Mouse (Mus musculus): ENCODE measurements around the gene Il22ra1.

Il22ra1 gene

GRCm38 (mm10) chr4:135730951-135731350 lies 3.0 kb downstream of the Il22ra1 start:
- in situ Hi-C loops (cut with MboI; ENCODE audit: unreplicated experiment in 2 of 2): no loop called here

DNA sequence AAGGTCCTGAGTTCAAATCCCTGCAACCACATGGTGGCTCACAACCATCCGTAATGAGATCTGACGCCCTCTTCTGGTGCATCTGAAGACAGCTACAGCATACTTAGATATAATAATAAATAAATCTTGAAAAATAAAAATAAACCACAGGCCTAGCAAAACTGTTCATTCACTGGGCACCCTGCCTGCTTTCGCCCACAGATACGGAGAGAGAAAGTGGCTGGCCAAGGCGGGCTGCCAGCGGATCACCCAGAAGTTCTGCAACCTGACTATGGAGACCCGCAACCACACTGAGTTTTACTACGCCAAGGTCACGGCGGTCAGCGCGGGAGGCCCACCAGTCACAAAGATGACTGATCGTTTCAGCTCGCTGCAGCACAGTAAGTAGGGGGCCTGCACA lies 5.9 kb downstream of the Il22ra1 start:
- in situ Hi-C loops (cut with MboI; ENCODE audit: unreplicated experiment in 2 of 2): no loop called here

DNA sequence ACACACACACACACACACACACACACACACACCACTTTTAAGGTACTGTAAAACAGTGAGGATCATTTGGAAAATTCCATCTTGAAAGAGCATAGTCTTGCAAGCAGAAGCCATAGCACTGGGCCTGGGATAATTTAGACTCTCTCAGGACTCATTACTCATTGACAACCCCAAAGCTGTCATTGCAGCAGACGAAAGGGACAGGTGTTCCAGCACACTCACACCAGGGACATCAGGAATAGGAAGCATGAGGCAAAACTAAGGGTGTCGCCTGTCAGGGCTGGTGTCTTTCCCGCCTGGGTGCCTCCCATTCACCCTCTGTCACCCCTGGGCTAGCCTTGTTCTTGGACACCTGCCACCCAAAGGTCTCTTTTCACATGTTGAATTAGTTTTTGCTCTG lies 8.9 kb downstream of the Il22ra1 start:
- in situ Hi-C loops (cut with MboI; ENCODE audit: unreplicated experiment in 2 of 2): no loop called here

DNA sequence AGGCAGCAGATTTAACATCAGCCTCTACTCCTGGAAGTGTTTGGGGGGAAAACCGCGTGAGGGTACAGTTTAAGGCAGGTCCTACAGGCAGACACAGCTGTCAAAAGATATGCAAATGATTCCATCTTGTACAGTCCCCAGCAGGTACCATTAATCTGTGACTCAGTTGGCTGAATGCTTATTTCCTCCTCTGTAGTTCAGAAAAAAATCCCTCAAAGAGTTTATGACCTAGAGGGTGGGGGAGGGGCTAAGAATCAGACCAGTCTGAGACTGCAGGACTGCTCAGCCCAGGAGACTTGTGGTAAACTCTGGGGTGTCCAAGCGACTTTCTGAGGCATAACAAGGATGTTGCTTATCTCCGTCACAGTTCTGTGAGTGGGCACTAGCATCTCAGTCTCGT lies 10.3 kb downstream of the Il22ra1 start:
- in situ Hi-C loops (cut with MboI; ENCODE audit: unreplicated experiment in 2 of 2): no loop called here

DNA sequence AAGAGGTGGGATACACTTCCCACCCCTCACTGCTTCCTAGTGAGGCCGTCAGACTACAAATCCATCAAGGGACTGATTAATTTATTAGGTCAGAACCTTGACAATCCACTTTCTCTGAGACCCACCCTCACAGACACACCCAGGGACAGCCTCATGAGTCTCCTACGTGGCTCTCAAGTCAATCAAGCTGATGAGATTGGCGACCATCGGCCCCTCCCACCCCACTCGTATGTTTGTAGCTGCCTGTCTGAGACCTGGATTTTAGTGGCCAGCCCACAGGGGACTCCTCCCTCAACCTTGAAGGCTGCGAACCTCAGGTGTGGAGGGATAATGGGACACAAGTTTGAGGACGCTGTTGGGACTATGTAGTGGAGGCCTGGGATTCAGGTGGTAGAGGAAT lies 11.2 kb downstream of the Il22ra1 start:
- in situ Hi-C loops (cut with MboI; ENCODE audit: unreplicated experiment in 2 of 2): no loop called here

GRCm38 (mm10) chr4:135739672-135740071 lies 11.7 kb downstream of the Il22ra1 start:
- in situ Hi-C loops (cut with MboI; ENCODE audit: unreplicated experiment in 2 of 2): no loop called here

- in situ Hi-C loops (cut with MboI; ENCODE audit: unreplicated experiment in 2 of 2): no loop called here
These were observed 15.5 kb downstream of the Il22ra1 start for GRCm38 (mm10) chr4:135743520-135743919.

- in situ Hi-C loops (cut with MboI; ENCODE audit: unreplicated experiment in 2 of 2): no loop called here
These were observed 16.9 kb downstream of the Il22ra1 start for GRCm38 (mm10) chr4:135744726-135745448.

DNA sequence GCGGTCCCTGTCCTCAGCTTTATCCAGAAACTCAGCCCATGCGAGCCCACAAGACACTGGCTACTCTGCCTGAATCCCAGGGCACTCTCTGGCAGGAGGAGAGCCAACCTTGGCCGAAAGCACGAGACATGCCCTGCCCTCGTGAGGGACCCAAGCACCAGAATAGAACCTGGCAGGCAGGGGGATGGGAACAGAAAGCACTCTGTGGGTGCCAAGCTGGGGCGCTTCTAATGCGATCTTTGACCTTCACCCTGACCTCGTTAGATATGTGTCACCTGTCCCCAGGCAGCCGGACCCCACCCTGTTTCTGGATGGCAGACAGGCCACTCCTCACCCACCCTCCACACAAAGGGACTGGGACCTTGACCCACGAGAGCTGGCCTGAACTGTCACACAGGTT lies 17.6 kb downstream of the Il22ra1 start:
- in situ Hi-C loops (cut with MboI; ENCODE audit: unreplicated experiment in 2 of 2): no loop called here

GRCm38 (mm10) chr4:135750896-135751295 lies 22.9 kb downstream of the Il22ra1 start:
- in situ Hi-C loops (cut with MboI; ENCODE audit: unreplicated experiment in 2 of 2): no loop called here

DNA sequence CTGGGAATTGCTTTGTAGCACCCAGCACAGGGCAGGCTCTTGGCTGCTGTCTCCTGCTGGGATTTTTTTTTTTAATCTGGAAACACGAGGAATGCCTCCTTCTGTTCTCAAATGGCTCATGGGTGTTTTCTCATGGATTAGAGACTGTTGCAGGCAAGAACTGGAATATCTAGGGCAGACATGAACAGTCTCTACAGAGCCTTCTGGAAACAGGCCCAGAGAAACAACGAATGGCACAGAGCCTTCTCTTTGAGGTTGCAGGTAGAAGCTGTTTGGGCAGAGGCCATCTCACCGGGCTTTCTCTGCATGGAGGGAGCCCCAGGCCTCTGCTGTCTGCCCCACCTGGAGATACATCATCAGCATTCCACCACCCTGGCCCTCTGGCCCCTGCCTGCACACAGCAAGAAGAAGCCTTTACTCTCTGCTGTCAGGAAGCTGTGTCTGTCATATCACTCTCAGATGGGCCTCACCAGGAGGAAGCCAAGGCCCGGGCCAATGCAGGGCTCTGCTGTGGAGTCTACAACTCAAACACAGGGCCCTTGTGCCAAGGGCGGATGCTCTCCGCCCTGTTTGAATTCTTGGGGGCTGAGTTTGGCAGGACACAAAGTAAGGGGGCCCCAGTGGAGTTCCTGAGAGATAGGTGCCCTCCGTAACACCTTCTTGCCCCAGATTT lies 24.3 kb downstream of the Il22ra1 start:
- in situ Hi-C loops (cut with MboI; ENCODE audit: unreplicated experiment in 2 of 2): no loop called here

- in situ Hi-C loops (cut with MboI; ENCODE audit: unreplicated experiment in 2 of 2): no loop called here
These were observed 24.8 kb downstream of the Il22ra1 start for GRCm38 (mm10) chr4:135752779-135753164.

- in situ Hi-C loops (cut with MboI; ENCODE audit: unreplicated experiment in 2 of 2): no loop called here
These were observed 30.4 kb downstream of the Il22ra1 start for GRCm38 (mm10) chr4:135758331-135758730.

GRCm38 (mm10) chr4:135758825-135759224 lies 30.9 kb downstream of the Il22ra1 start:
- in situ Hi-C loops (cut with MboI; ENCODE audit: unreplicated experiment in 2 of 2): no loop called here

DNA sequence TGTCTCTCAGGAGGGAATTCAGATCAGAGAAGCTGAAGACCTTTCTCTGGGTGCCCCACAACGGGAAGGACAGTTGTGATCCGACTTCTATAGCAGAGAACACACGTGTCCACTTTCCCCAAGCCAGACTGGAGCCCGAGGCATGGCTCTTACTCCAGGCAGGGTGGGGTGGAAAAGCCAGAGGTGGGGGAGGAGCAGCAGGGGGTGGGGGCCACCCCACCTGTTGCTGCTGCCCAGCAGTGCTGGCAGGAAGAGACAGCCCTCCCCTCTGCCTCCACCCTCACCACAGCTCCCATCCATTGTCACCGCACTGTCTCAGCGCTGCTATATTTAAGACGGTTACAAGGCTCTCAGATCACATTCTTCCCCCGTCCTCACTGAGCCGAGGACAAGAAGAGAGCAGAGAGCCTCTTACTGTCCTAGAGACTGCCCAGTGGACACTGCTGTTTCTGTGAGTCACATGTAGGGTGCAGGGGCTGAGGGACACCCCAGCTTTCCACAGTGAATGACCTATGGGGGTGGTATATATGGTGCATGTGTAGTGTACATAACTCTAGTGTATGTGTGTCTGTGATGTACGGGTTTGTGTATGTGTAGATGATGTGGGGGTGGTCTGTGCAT lies 31.5 kb downstream of the Il22ra1 start, which contains the start of gene Myom3:
Gene Myom3 (plus strand): TSS at position 360 of the 621 bp plus-strand sequence.
- in situ Hi-C loops (cut with MboI; ENCODE audit: unreplicated experiment in 2 of 2): no loop called here

- in situ Hi-C loops (cut with MboI; ENCODE audit: unreplicated experiment in 2 of 2): no loop called here
These were observed 33.1 kb downstream of the Il22ra1 start for GRCm38 (mm10) chr4:135761048-135761447.

DNA sequence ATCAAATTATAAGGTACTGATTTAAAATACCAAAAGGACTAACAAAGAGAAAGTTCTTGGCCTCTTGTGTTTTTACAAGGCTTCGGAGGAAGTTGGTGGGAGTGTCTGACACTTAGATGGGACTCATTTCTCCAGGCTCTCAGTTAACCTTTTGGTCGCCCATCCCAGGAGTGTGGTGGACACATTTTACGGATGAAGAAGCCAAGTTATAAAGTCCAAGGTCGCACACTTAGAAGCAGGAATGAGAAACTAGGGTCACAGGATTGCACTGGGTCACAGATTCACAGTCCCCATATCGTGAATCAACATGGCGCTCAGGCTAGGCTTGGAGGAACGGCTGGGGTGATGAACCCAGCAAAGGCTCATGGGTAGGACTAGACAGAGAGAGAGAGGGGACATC lies 33.6 kb downstream of the Il22ra1 start:
- in situ Hi-C loops (cut with MboI; ENCODE audit: unreplicated experiment in 2 of 2): no loop called here

DNA sequence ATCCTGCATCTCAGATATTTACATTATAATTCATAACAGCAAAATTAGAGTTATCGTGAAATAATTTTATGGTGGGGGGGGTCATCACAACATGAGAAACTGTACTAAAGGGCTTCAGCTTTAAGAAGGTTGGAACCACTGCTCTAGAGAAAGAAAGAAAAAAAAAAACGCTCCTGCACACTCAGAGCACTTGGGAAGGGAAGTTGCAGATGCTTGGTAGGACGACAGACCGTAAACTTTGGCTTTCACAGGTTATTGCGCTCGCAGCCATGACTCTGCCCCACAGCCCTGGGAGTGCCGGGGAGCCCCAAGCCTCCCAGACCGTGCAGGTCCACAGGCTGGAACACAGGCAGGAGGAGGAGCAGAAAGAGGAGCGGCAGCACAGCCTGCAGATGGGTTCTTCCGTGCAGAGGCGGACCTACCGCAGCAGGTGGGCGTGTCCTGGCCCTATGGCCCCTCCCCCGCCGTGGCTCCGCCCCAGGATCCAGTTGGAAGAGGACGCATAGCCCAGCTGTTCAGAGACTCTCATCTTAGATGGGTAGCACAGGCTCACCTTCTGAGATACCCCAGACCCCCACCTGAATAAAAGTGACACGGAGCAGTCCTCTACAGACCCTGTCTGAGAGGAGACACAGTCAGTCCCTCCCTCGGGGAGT lies 34.4 kb downstream of the Il22ra1 start:
- in situ Hi-C loops (cut with MboI; ENCODE audit: unreplicated experiment in 2 of 2): no loop called here

DNA sequence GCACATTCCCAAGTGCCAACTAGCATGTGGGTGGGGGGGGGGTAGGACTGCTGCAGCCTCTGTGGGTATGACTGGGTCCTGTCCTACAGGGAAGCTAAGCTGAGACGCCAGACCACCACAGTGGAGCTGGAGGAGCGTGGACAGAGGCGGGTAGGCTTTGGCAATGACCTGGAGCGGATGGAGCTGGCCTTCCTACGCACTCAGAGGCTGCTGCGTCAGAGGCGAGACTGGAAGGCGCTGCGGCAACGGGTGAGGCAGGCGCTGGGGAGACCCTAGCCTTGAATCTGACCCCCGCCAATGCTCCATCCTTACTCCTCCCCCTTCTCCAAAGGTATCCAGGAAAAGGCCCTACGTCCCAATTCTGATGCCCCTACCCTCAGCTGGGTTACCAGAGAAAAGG lies 36.7 kb downstream of the Il22ra1 start:
- in situ Hi-C loops (cut with MboI; ENCODE audit: unreplicated experiment in 2 of 2): loop anchor here in 1 of 2 experiments (5.0 kb wide), 1 partner anchor 247 kb away; no protein-coding TSS in a partner anchor

GRCm38 (mm10) chr4:135765707-135766106 lies 37.7 kb downstream of the Il22ra1 start:
- in situ Hi-C loops (cut with MboI; ENCODE audit: unreplicated experiment in 2 of 2): loop anchor here in 1 of 2 experiments (5.0 kb wide), 1 partner anchor 248 kb away; no protein-coding TSS in a partner anchor

- in situ Hi-C loops (cut with MboI; ENCODE audit: unreplicated experiment in 2 of 2): loop anchor here in 1 of 2 experiments (5.0 kb wide), 1 partner anchor 250 kb away; no protein-coding TSS in a partner anchor
These were observed 39.0 kb downstream of the Il22ra1 start for GRCm38 (mm10) chr4:135766976-135767375.

All from v-Abl transformed pro-B cells (cell line).